Mouse (Mus musculus) kidney, adult 8-10 months (tissue): ENCODE data around the gene Gcsam.

Experiments used
- DNase-seq, 2 experiments: peaks; one replicate each; pipeline ENCODE4 v3.0.0; 2022

The Gcsam gene

DNA sequence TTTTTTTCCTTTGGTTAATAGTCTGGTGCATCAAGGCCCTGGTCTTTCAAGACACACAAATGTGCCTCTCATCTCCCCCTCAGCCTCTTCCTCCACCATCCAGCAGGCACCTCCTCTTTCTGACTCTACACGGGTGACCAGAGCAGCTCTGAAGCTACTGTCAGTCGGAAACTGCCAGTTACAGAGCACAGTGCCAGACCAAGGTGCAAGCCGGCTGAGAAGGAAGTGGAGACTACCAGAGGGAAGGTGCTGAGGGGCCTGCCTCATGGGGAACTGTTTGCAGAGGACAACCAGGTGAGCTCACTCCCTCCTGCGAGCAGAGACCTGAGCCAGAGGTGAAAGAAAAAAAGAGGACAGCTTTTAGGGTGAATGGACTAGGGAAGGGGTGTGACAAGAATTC is at the start of gene Gcsam:
Gene Gcsam (plus strand): TSS at position 114 of the 400 bp plus-strand sequence.
- DNase-seq = no peak

DNA sequence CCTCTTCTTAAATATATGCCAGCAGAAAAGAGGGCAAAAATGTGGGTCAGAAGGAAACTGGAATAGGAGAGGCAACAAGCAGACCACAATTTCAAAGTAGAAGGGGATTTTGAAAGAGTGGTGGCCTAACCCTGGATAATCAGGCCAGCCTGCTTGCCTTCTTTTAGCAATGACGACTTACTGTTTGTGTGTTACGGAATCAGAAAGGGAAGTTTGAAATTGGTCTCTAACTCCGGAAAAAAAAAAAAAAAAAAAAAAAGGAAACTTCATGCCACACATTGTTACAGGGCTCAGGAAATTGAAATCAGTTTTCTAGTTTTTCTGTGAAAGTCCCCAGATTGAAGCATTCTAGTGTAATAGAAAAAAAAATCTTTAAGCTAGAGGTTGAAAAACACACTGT is 48.4 kb upstream of the Gcsam start:
- no peak for DNase-seq

DNA sequence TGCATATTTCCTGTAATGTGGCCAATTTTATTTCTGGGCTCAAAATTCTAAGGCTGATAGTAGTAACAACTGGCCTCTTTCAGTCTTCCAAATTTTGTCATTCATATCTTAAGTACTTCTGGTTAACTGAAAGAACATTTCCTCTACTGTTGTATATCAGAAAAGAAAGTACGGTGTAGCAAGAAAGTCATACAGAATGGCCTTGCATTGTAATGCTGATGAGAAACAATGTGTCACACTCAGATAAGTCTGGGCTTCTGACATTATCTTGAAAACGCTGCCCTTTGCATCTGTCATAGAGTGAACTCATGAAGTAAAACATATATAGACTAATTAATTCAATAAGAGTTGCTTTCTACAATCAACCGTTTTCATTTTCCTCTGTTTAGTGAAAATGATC is 37.9 kb upstream of the Gcsam start:
- DNase-seq = no peak

DNA sequence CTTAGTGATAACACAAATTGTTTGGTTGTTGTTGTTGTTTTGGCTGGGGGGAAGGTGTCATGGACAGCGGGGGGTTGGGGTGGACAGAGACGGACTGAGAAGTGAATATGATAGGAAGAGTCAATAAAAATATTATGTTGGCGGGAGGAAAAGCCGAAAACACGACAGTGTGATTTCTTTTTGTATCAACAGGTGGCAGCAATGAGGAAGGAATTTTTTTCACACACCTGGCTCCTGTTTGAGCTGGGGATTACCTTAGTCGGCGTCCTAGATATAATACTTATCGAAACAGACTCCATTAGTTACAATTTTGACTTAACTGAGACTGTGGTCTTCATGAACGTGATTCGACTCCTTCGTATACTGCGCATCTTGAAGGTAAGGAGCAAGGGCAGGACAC is 30.3 kb upstream of the Gcsam start:
- no peak for DNase-seq

DNA sequence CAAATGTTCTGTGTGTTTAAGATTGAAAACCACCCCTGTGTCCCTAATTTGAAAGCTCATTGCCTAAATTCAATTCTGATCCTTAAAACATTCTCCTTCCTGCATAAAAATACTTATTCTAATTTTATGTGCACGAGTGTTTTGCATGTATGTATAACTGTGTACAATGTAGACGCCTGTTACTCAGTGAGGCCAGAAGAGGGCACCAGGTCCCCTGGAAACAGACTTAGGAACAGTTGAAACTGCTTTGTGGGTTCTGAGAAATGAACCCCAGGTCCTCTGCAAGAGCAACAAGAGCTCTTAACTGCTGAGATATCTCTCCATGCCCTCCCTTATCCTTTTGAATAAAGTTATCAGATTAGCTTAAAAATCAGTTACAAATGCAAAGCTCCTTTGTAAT is 27.7 kb upstream of the Gcsam start:
- DNase-seq = peak in 1 of 2 experiments; percentile 11

DNA sequence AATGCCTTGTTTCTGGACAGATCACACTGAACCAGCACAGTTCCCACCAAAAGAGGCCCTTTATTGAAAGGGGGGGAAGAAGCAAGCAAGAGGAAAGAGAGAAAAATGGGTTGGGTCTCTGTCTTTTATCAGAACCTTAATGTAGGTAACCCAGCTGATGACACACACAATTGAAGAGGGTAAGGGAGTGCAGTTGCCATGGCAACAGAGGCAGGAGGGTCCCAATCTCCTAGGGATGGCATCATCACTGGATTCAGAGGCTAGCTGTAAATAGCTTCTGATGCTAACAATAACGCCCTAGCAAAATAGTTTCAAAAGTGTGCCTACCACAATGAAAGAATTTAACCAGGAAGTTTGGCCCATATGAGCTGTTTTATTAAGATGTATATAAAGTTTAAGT is 16.5 kb upstream of the Gcsam start:
- DNase-seq = no peak

DNA sequence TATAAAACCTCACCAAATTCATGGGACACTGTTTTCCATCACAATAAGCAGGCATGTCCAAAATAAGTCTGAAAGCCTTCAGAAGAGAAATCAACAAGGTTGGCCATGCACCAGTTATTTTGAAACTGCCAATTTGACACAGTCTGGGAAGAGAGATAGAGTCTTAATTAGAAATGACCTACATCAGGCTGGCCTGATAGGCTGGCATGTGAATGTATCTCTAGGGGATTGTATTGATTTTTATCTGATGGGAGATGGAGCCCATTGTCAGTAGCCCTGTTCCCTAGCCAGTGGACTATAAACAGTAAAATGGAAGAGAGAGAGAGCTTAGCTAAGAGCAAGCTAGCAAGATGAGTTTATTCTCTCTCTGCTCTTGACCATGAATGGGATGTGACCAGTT is 14.7 kb upstream of the Gcsam start:
- DNase-seq = no peak

DNA sequence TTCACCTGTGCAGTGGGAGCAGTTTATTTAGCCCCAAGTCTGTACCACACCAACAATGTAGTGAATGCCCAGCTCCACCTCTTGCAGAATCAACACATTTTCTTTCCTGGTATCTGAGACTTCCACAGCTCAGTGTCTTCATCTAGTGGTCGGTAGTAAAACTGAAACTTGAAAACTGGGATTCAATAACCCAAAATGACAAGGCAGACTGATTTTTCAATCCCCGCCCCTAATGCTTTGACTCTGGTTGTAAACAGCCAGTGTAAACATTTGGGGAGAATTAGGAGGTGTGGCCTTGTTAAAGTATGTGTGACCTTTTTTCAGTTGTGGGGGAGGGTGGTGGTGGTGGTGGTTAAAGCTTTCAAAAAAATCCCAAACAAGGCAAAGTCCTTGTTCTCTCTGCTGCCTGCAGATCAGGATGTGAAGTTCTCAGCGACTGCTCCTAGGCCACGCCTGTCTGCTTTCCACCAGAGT is 1.7 kb upstream of the Gcsam start:
- DNase-seq = peak; percentile 28 to 49

DNA sequence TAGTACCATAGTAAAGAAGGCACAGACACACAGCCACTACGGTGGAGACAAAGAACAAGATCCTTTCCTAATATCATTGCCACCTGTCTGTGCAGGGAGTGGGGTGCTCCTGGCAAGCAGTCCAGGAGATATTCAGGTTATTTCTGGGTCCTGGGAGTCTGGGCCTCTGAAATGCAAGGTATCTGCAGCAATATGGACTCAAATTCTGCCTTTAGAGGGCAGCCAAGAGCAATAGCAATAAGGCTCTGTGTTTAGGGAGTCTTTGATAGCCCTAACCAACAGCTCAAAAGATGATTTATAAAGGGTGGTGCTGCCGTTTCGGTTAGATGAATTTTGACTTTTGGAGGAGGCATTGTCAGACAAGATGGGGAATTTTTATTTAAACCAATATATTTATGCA is 880 bp upstream of the Gcsam start:
- DNase-seq = peak; percentile 8 to 38

DNA sequence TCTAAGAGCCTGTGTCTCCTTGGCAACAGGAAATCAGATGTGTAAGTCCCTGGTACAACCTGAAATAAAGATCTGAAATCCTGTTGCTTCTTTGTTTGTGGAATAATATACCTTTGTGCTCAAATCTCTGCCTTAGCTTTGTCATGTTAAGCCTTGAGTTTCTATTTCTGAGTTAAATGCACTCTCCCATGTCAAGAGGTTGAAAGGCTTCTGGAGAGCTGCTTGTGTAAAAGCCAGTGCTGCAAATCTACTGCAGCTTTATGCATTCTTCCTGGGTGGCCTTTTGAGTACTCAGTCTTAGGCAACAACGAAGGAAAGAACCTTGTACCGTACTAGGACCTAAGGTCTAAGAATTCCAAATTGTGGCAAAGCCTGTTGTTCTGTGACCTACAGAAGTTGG is 3.1 kb downstream of the Gcsam start:
- DNase-seq = no peak

DNA sequence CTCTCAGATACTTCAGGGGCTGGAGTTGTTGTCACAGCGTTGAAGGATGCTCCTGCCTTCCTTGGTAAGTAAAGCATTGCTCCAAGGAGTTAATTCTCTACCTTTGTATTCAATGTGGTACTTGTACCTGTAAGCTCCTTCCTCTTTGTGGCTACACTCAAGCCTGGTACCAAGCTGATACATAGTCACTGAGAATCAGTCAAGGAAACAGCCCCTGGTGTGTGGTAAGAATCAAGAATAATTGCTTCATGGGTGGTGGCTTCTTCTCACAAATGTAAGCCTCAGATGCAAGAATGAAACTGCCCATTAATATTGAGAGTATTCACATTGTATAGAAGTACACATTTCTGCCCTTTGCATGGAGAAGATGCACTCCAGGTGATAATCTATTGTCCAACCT is 5.8 kb downstream of the Gcsam start:
- no peak for DNase-seq

DNA sequence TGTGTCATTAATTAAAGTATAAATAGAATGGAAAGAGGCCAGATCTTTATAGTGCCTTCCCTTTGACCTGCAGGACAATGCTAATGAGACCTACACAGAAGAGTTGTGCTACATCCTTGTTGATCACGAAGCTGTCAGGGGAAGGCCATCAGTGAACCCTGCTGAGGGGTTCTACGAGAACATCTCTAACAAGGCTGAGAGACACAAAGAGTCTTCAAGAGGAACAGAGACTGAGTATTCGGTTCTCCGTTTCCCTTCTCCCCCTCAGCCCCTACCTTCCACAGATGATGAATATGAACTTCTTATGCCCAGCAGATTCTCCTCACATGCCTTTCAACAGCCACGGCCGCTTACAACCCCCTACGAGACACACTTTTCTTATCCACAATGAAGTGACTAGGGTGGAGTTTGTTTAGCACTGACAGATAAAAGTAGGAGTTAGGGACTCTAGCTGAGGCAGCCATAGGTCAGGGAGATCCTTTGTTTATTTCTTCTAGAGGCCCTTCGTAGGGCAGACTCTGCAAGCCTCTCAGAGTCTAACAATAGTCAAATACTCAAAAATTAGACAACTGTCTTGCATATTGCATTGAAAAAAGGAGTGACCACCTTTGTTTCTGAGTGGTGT is 9.7 kb downstream of the Gcsam start:
- DNase-seq = no peak

DNA sequence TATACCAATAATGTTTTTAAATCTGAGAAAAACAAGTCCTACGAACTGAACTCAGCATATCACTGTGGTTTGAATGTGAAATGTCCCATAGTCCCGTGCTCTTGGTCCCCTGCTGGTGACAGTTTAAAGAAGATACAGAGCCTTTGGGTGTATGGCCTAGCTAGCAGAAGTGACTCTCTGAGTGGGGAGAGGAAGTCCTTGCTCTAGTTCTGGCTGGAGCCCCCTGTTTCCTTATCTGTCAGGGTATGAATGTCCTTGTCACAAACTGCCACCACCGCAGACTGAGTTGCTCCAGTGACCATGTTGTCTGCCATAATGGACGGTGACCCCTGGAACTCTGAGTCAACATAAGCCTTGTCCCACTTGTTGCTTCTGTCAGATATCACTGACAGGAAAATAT is 13.1 kb downstream of the Gcsam start:
- no peak for DNase-seq

DNA sequence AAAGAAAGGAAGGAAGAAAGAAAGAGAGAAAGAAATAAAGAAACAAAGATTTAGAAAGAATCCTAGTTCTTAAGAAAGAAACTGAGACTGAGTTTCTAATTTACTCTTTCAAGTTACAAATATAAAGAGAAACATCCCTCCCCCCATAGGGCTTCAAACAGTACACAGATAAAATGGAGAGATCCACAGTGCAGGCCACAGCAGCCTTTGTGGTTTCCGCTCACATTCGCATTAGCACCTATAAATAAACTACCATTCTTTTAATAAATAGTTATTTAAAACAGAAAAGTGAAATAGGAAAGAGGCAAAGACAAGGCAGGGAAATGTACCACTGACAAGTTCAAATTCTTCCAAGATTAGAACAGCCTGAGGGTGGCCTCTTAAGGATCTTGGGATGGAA is 14.6 kb downstream of the Gcsam start:
- DNase-seq = no peak

DNA sequence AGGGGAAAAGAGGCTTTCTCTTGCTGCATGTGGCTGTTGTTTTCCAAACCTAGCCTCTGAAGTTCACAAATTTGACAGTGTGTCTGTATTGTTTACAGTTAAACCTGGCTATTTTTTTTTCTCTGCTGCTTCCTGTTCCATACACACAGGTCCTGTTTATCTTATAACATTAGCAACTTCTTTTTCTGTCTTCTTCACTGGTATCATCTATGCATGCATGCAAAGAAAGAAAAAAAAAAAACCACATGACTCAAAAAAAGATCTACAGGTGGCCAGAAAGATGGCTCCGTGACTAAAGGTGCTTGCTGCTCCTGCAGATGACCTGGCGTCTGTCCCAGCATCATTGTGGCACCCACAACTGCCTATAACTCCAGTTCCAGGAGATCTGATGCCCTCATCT is 15.2 kb downstream of the Gcsam start:
- DNase-seq = no peak

DNA sequence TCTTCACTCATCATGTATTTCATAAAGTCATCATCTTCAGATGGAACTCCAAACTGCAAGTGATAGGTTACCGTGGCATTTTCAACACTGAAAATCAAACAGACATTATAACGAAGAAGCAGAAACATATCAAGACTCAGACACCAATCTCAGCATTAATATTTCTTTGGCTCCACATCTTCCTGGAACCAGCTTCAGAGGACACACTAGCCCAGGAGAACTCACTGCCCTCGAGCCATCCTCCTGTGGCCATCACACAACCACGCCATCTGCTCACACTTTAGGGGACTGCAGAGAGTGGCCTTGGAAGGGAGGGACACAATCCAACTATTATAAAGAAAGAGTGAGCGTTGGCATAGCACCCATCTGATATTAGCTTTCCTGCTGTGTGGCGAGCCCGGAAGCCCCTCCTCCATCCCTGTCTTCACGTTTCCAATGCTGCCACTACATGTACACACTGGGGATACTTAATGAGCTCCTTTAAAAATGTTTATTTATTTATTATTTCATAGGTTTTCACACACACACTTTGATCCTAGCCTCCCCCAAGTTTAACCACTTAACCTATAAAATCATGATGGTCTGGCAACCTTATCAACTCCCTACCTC is 19.4 kb downstream of the Gcsam start:
- no peak for DNase-seq

DNA sequence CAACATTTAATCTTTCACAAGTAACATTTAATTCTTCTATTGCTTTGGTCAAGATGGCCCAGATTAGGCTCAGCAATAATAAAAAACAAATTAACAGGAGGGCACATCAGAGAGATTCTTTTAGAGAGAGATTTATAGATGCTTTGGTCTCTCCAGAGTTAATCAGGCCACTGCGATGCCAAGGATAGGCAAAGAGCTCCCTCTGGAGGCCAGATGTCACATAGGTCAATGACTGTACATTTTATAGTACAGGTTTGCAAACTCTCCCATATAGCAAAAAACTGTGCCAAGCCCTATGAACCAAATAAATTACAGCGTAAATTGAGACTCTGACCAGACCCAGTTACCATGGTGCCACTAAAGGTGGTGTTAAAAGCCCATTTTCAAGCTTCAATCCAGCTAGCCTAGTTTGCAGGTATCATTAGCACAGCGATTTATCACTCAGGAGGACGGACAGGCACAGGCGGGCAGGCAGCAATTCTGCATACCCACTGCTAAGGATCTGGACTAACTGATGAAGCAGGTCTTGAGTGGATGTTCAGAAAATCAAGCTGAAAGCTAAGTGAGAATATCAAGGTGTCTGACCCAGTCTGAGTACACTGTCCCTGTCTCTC is 20.3 kb downstream of the Gcsam start:
- DNase-seq = peak; percentile 26 to 68

DNA sequence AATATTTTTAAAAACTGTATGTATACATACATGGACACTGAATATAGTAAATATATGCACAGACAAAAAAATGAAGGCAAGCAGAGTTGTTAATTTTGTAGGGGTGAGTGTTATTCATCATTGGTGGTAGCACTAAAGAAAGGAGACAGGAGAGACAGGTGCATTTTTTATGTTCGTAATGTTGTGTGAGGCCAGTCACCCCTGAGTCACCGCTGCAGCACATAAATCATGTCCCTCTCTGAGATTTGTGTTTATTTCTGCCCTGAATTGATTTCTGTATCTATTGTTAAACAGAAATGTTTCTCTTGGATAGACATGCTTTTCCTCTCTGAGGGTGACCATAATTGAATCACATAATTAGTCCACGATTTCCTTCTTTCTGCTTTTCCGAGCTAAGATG is 22.2 kb downstream of the Gcsam start:
- no peak for DNase-seq

DNA sequence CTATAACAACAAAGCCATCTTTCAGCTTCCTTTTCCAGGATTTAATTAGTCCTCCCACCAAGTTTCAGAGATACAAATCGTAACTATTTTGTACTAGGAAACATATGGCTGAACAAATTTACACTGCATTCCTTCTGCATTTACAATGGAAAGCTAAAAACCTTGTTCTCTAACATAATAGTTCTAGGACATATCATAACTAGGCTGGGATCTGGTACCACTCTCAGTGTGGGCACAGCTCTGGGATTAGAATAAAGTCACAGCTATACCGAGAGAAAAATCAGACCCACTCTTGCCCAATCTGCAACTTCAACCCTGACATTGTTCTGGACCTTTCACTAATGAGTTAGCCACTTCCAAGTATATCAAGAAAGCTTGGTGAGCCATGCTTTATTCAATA is 25.6 kb downstream of the Gcsam start:
- DNase-seq = no peak

DNA sequence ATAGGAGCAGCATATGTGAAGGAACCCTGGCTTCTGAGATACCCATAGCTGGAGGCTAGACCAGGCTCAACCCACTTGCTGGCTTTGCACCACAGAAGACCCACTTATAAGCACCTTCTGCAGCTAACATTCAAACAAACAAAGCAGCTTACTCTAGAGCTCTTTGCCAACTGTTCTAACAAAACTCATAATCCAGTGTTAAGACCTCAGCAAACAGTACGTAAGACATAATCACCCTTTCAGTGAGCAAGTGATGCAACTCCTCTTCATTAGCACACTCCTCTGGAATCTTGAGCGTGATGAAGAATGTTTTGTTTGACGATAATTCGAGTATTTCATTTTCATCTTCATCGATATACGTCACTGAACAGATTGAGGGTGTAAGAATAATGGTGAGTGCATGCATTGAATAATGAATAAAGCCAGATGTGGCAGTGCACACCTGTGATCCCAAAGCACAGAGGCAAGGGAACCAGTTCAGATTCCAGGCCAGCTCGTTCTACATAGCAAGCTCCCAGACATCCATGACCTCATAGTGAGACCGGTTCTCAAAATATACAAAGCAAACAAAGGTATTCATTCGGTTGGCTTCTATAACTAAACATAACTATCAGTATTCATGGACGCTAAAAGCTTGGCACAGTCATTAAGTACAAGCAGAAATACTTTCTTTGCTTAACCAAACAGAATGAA is 30.0 kb downstream of the Gcsam start:
- DNase-seq = no peak

DNA sequence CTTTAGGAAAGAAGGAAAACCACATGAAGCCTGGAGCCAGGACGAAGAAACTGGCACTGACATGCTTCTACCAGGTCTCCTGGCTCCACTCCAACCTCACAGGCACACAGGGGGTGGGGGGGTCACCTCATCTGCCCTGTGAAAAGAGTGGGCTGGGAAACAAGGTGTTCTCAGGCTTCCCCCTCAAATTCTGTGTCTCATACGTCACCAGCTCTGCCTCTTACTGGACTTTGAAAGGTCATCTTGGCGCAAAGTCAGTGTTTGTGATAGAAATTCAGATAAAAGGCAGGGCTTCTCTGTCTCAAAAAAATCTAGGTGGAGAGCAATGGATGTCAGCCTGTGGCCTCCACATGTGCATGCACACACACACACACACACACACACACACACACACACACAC is 31.1 kb downstream of the Gcsam start:
- no peak for DNase-seq

DNA sequence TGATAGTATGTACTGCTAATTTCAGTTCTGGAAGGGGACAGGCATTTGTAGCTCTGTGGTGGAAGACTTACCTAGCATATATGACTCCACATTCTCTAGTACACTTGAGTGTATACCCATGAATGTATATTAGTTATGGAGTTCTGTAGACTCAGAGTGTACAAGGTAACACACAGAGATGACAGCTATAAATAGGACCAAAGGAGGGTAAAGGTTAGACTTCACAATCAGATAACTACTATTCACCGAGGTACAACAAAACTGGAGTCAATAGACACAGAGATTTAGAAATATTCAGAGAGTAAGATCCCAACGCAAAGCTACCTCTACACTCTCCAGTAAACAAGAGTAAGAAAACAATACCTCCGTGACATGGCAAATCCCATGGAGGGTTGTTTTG is 33.8 kb downstream of the Gcsam start:
- DNase-seq = no peak

DNA sequence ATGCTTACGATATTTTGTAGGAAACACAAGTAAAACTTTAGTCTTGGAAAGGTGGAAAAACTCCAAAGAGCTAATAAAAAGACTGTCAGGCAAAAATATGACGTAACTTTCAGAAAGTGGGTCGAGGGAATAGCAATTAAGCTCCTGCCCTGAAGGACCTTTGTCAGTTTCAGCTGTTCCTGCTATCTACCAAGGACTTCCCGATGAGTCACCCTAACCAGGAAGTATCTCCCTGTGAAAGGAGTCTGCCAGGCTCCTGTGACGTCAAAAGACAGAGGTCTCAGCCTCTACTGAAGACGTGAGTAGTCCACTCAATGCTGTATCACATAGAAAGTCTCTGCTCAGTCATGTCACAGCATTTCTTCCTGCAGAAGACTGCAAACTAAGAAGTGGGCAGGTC is 34.2 kb downstream of the Gcsam start:
- DNase-seq = peak; percentile 5 to 7

DNA sequence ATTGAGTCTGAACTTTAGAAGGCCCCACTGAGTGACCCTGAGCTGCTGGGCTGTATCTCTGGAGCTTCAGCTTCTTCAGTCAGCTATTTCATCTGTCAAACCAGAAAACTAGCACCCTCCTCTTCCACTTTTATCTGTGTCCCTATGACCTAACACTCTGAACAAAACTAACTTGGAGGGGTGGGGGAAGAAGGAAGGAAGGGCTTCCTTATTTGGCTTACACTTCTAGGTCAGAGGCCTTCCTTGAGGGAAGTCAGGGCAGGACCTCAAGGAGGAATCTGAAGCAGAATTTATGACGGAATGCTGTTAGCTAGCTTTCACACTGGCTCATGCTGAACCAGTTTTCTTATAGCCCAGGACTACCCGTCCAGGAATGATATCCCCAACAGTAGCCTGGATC is 41.3 kb downstream of the Gcsam start:
- DNase-seq = no peak
